Mouse (Mus musculus): ENCODE results near the gene Shoc2. TPM values are rescaled to one million over a fixed set of nuclear protein-coding genes. Genes with fewer than 3 reads are reported as not detected.
A peak's percentile ranks its signal among the peaks of the same experiment; 100 is the strongest.

Gene Shoc2
- polyA plus RNA-seq, 1 experiment from 2014 or later = 17.1 TPM

DNA sequence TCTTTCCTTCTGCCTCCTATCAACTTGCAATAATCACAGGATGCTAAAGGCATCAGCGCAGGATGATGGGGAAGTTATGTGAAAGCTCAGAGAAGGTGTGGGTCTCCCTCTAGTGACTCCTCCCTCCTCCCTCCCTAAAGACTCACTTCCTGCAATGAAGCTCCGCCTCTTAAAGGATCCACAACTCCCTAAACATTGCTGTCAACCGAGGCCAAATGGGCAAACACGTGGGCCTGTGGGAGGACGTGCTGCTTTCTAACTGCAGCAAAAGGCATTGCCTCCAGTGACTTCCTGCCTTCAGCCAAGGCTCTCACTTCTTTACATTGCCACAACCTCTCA, 96.9 kb downstream of the Shoc2 start:
- H3K4me3 ChIP-seq (replicated peaks) = no peak overlapping the region
- H3K4me1 ChIP-seq (replicated peaks) = peaks cover 18% of the 10 kb centered on the region
- H3K9ac ChIP-seq = no peak overlapping the region
- H3K4me2 ChIP-seq = no peak overlapping the region
- H3K36me3 ChIP-seq = no peaks in the 10 kb centered on the region
- DNase-seq (no peak), ATAC-seq (ENCODE audit: low read depth) (no peak)
- WGBS (ENCODE audit: insufficient replicate concordance) = 19% methylated on average over 5 of the region's 5 CpGs
- peaks cover 40% of the 10 kb centered on the region for H3K27me3 ChIP-seq
- H3K9me3 ChIP-seq (replicated peaks) = no peaks in the 10 kb centered on the region
- no peak overlapping the region for H3K27ac ChIP-seq

DNA sequence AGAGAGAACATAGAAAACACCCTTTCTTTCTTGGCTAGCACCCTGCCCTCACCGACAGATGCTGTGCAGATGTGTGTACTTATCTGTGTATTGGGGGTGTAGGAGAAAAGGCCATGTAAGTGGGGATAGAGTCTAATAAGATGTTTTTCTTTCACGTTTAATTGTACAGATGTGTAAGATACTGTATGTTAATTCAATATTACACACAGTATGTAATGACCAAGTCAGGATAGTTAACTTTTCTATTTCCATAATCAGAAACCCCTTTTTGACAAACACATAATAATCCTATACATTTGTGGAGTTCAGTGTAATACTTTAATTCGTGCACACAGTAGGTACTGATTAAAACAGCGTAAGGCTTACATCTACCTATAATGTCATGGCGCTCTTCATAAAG, 99.7 kb downstream of the Shoc2 start, which contains the start of gene Adra2a:
Gene Adra2a (plus strand): TSS at position 301 of the 400 bp plus-strand sequence.
- Histone ChIP-seq H3K9me3 (replicated peaks) (no peaks in the 10 kb centered on the region), H3K4me1 (replicated peaks) (peaks cover 44% of the 10 kb centered on the region), H3K27ac (no peak within 1 kb of the TSS), H3K27me3 (peaks cover 68% of the 10 kb centered on the region), H3K9ac (no peak within 1 kb of the TSS), H3K36me3 (no peaks in the 10 kb centered on the region), H3K4me2 (peak within 1 kb of the TSS; percentile 69), H3K4me3 (replicated peaks) (peak within 1 kb of the TSS; percentile 54)
- DNase-seq (no peak), ATAC-seq (ENCODE audit: low read depth) (no peak)
- 53% methylated on average over 5 of the region's 5 CpGs for WGBS (ENCODE audit: insufficient replicate concordance)

DNA sequence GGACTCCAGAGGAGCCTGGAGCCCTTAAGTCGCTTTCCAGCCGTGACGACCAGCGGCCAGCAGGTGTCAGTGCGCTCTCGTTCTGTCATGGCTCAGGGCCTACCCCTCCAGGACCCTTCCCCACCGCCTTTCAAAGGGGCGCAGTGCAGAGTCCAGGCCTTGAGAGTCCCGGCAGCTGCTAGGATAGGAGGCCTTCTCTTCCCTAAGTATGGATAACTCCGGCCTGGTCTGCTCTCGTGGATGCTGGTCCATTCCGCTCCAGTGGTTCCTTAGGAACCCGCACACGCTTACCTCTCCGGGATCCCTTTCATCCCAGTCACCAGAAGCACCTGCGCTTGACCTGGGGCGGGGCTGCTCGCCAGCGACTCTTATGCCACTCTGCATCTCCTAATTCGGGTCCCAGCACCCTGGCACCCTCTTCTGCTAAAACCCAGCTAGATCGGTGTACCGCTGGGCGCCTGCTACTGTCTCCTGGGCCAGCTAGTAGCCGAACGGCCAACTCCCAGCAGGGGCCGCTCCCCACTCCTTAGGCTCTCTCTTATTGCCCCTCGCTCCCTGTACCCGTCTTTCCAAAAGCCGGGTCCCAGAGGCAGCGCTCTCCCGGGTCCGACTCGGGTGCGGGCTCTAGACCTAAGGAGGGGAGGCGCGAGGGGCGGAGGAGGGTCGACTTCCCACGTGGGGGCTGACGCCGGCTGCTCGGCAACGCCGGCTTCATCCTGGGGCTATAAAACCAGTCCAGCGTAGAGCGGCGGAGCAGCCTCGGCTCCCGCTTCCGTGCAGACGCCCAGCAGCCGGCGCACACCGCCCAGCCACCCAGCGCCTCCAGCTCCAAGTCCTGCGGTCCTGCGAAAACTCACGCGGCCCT, 100.6 kb downstream of the Shoc2 start:
- ATAC-seq (ENCODE audit: low read depth) (peak; percentile 54; the same call in 1 of the 2 replicates), DNase-seq (no peak)
- H3K4me3 ChIP-seq (replicated peaks) = peak overlapping the region; percentile 54
- H3K4me1 ChIP-seq (replicated peaks) = peaks cover 44% of the 10 kb centered on the region
- H3K36me3 ChIP-seq = no peaks in the 10 kb centered on the region
- WGBS (ENCODE audit: insufficient replicate concordance) = 1% methylated on average over 59 of the region's 59 CpGs
- H3K27me3 ChIP-seq = peaks cover 77% of the 10 kb centered on the region
- no peak overlapping the region for H3K27ac ChIP-seq
- no peaks in the 10 kb centered on the region for H3K9me3 ChIP-seq (replicated peaks)
- H3K4me2 ChIP-seq = peak overlapping the region; percentile 69
- H3K9ac ChIP-seq = no peak overlapping the region

DNA sequence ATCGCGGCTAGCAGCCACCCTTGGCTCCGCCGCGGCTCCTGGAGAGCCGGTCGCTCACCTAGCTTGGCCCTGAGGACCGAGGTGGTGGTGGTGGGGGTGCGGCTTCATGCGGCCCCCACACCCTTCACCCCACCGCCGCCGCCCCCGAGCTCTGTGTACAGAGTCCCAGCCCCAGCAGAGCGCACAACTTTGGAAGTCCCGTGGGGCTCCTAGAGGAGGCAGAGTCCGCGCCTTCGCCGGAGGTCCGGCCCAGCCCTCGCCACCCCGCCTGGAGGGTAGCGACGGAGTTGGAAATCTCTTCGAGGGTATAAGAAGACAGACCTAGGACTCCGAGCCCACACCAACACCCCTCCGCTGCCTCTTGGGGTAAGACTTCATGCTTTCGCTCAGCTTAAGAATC, 101.3 kb downstream of the Shoc2 start:
- WGBS (ENCODE audit: insufficient replicate concordance) = 3% methylated on average over 29 of the region's 29 CpGs
- no peaks in the 10 kb centered on the region for H3K36me3 ChIP-seq
- ATAC-seq (ENCODE audit: low read depth) = no peak
- H3K4me3 ChIP-seq (replicated peaks) = peak overlapping the region; percentile 54
- no peak for DNase-seq
- H3K4me1 ChIP-seq (replicated peaks) = peaks cover 44% of the 10 kb centered on the region
- no peaks in the 10 kb centered on the region for H3K9me3 ChIP-seq (replicated peaks)
- no peak overlapping the region for H3K9ac ChIP-seq
- H3K27ac ChIP-seq = no peak overlapping the region
- H3K4me2 ChIP-seq = peak overlapping the region; percentile 69
- H3K27me3 ChIP-seq = peaks cover 82% of the 10 kb centered on the region

DNA sequence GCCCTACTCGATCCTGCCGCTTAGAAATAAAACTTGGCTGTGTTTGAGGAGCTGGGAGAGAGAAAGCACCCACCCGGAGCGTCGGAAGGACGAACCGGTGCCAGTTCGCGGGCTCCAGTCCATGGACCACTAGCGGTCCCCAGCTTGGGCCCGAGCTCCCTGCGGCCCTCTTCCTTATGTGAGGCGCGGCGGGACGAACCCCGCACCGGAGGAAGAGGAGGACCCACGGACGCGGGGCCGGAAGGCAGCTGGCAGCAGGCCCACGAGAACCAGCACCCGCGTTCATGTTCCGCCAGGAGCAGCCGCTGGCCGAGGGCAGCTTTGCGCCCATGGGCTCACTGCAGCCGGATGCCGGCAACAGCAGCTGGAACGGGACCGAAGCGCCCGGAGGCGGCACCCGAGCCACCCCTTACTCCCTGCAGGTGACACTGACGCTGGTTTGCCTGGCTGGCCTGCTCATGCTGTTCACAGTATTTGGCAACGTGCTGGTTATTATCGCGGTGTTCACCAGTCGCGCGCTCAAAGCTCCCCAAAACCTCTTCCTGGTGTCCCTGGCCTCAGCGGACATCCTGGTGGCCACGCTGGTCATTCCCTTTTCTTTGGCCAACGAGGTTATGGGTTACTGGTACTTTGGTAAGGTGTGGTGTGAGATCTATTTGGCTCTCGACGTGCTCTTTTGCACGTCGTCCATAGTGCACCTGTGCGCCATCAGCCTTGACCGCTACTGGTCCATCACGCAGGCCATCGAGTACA, 102.0 kb downstream of the Shoc2 start:
- Histone ChIP-seq H3K36me3 (no peaks in the 10 kb centered on the region), H3K27me3 (peaks cover 89% of the 10 kb centered on the region), H3K27ac (no peak overlapping the region), H3K4me3 (replicated peaks) (peak overlapping the region; percentile 54), H3K9me3 (replicated peaks) (no peaks in the 10 kb centered on the region), H3K9ac (no peak overlapping the region), H3K4me2 (peak overlapping the region; percentile 69), H3K4me1 (replicated peaks) (peaks cover 40% of the 10 kb centered on the region)
- ATAC-seq (ENCODE audit: low read depth) = no peak
- 3% methylated on average over 55 of the region's 55 CpGs for WGBS (ENCODE audit: insufficient replicate concordance)
- DNase-seq = no peak

DNA sequence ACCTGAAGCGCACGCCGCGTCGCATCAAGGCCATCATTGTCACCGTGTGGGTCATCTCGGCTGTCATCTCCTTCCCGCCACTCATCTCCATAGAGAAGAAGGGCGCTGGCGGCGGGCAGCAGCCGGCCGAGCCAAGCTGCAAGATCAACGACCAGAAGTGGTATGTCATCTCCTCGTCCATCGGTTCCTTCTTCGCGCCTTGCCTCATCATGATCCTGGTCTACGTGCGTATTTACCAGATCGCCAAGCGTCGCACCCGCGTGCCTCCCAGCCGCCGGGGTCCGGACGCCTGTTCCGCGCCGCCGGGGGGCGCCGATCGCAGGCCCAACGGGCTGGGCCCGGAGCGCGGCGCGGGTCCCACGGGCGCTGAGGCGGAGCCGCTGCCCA, 102.6 kb downstream of the Shoc2 start:
- no peaks in the 10 kb centered on the region for H3K36me3 ChIP-seq
- H3K4me2 ChIP-seq = peak overlapping the region; percentile 69
- H3K9me3 ChIP-seq (replicated peaks) = no peaks in the 10 kb centered on the region
- H3K27me3 ChIP-seq = peaks cover 95% of the 10 kb centered on the region
- DNase-seq (no peak), ATAC-seq (ENCODE audit: low read depth) (no peak)
- H3K27ac ChIP-seq = no peak overlapping the region
- H3K4me3 ChIP-seq (replicated peaks) = peak overlapping the region; percentile 54
- H3K4me1 ChIP-seq (replicated peaks) = peaks cover 40% of the 10 kb centered on the region
- 1% methylated on average over 46 of the region's 46 CpGs for WGBS (ENCODE audit: insufficient replicate concordance)
- no peak overlapping the region for H3K9ac ChIP-seq

DNA sequence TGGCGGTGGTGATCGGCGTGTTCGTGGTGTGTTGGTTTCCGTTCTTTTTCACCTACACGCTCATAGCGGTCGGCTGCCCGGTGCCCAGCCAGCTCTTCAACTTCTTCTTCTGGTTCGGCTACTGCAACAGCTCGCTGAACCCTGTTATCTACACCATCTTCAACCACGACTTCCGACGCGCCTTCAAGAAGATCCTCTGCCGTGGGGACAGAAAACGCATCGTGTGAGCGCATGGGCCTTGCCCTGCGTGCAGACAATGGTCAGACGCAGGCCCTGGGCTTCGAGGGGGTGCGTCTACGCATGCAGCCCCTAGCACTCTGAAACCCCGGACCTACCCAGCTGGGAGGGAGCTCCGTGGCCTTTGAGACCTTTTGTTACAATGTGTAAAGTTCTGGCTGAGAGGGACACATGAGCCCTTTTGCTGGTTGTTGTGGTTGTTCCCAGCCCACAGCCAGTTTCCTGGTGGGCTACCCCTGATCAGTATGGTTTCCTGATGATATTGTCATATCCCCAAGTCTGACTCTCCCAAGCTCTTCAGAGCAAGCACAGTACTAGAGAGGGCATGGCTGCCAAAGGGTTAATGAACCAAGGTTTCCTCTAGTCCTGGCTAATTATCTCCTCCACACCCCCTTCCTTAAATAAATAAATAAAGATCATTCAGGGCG, 103.4 kb downstream of the Shoc2 start:
- under 1% methylated on average over 27 of the region's 27 CpGs for whole genome bisulfite sequencing (ENCODE audit: insufficient replicate concordance)
- no peak overlapping the region for H3K27ac ChIP-seq
- ATAC-seq (ENCODE audit: low read depth) (no peak), DNase-seq (no peak)
- no peaks in the 10 kb centered on the region for H3K9me3 ChIP-seq (replicated peaks)
- no peaks in the 10 kb centered on the region for H3K36me3 ChIP-seq
- peak overlapping the region; percentile 54 for H3K4me3 ChIP-seq (replicated peaks)
- peaks cover 96% of the 10 kb centered on the region for H3K27me3 ChIP-seq
- H3K9ac ChIP-seq = no peak overlapping the region
- peaks cover 40% of the 10 kb centered on the region for H3K4me1 ChIP-seq (replicated peaks)
- H3K4me2 ChIP-seq = peak overlapping the region; percentile 69

DNA sequence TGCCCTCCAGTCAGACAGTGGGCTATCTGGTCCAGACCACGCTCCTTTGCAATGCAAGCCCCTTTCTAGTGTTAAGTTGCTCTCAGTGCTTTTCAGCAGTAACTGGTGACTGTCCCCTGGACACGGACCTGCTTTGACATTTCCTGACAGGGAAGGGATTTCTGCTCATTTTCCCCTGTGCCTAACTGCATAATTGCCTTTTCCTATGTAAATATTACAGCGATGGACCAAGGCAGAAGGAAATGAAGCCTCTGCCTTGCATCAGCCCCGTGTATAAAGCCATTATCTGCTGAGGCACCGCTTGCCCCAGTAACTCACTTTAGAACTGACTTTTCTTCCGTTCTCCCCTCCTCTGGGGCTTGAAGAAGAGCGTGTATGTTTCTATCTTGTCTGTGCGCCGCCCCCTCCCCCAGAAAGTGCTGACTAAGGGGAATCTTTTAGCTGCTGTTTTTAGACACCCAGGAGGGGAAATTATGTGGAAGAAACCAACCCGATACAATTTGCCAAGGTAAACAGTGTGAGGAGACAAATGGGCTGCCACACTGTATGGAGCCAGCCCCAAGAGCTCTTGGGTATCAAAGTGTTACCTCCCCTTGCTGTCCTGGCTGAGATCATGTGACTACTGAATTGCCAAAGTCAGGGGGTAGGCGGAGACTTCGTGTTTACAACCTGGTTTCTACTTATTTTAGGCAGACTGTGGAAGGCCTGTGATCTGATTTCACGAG, 104.2 kb downstream of the Shoc2 start:
- 5% methylated on average over 13 of the region's 13 CpGs for WGBS (ENCODE audit: insufficient replicate concordance)
- Histone ChIP-seq H3K27me3 (peaks cover 93% of the 10 kb centered on the region), H3K4me2 (no peak overlapping the region)

DNA sequence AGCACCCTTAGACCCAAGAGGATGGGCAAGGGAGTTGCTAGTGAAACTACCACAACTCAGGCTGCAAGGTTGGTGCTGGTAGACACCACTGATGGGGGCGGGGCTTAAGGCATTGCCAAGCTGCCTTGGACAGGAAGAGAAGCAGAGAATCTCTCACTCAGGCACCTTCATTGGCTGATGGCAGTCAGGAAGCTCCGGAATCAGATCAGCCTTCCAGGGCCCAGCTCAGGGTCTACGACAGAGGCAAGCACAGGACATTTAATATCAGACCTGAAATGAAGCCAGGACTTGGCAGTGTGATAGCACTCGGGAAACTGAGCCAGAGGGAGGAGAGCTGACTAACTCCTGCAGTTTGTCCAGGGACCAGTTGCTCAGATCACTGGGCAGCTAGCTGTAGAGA, 107.5 kb downstream of the Shoc2 start:
- ATAC-seq (ENCODE audit: low read depth) (no peak), DNase-seq (no peak)
- Histone ChIP-seq H3K27me3 (peaks cover 67% of the 10 kb centered on the region), H3K4me2 (no peak overlapping the region), H3K4me1 (replicated peaks) (peaks cover 19% of the 10 kb centered on the region), H3K9me3 (replicated peaks) (no peaks in the 10 kb centered on the region), H3K9ac (no peak overlapping the region), H3K36me3 (no peaks in the 10 kb centered on the region), H3K4me3 (replicated peaks) (no peak overlapping the region), H3K27ac (no peak overlapping the region)
- WGBS (ENCODE audit: insufficient replicate concordance) = 46% methylated on average over 4 of the region's 4 CpGs

More for the DNA sequence above, 104.2 kb downstream of the Shoc2 start:
- DNase-seq = no peak
- Histone ChIP-seq H3K9ac (no peak overlapping the region), H3K4me1 (replicated peaks) (peaks cover 40% of the 10 kb centered on the region), H3K27ac (no peak overlapping the region), H3K4me3 (replicated peaks) (no peak overlapping the region), H3K36me3 (no peaks in the 10 kb centered on the region), H3K9me3 (replicated peaks) (no peaks in the 10 kb centered on the region)
- no peak for ATAC-seq (ENCODE audit: low read depth)

DNA sequence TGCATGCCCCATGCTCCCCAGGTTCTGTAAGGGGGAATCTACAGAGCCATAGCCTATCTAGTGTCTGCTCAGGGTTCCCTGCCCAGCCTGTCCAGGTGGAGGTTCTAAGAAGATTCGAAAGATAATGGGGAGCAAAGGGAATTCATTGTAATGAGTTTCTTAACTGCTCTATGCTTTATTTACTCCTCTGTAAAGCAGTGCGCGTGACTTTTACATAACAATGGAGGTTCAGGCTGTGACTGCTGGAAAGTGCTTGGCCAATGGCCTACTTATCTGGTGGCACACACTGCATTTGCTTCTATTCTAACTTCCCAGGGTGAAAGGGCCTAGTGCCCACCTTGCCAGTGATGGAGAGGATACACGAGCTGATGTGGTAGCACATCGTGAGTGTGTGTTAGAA, 111.7 kb downstream of the Shoc2 start:
- H3K9ac ChIP-seq = no peak overlapping the region
- H3K9me3 ChIP-seq (replicated peaks) = no peaks in the 10 kb centered on the region
- H3K27me3 ChIP-seq = peaks cover 26% of the 10 kb centered on the region
- ATAC-seq (ENCODE audit: low read depth) (no peak), DNase-seq (no peak)
- 61% methylated on average over 5 of the region's 5 CpGs for WGBS (ENCODE audit: insufficient replicate concordance)
- no peaks in the 10 kb centered on the region for H3K4me1 ChIP-seq (replicated peaks)
- no peaks in the 10 kb centered on the region for H3K36me3 ChIP-seq
- no peak overlapping the region for H3K27ac ChIP-seq
- no peak overlapping the region for H3K4me2 ChIP-seq
- H3K4me3 ChIP-seq (replicated peaks) = no peak overlapping the region

DNA sequence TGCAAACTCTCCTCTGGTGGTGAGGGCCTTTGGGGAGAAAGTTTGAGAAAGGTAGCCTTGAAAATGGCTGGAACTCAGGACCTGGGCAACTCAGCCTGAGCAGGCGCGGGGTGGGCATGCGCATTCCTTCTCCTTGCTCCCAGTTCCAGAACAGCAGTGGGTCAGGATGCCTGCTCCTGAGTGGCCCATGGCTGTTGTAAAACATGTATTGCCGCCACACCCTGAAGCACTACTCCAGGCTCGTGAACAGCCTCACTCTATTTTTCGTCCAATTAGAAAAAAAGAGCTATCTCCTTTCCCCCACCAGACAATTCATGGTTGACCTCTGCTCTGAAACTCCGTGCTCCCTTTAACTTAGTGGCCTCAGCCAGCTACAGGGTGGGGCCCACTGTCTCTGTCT, 124.3 kb downstream of the Shoc2 start:
- WGBS (ENCODE audit: insufficient replicate concordance) = 75% methylated on average over 7 of the region's 7 CpGs
- DNase-seq (no peak), ATAC-seq (ENCODE audit: low read depth) (no peak)
- H3K36me3 ChIP-seq = no peaks in the 10 kb centered on the region
- H3K4me1 ChIP-seq (replicated peaks) = no peaks in the 10 kb centered on the region
- H3K4me2 ChIP-seq = no peak overlapping the region
- H3K27me3 ChIP-seq = no peaks in the 10 kb centered on the region
- H3K4me3 ChIP-seq (replicated peaks) = no peak overlapping the region
- no peak overlapping the region for H3K9ac ChIP-seq
- H3K27ac ChIP-seq = no peak overlapping the region
- no peaks in the 10 kb centered on the region for H3K9me3 ChIP-seq (replicated peaks)
